In genomic region chr6:42245711-42246353, GRCm38 (mm10) we compare ENCODE assay signal across 8 mouse cellular contexts. TPM values are rescaled to one million over a fixed set of nuclear protein-coding genes. Genes with fewer than 3 reads are reported as not detected.
A peak's percentile ranks its signal among the peaks of the same experiment; 100 is the strongest.
DNase-seq lines count a peak whose midpoint lies in the region; ATAC-seq and TF ChIP-seq lines count a peak whose summit lies in the region.

Gene Gstk1, plus strand, starts transcription at chr6:42245935.

- H3K4me1 ChIP-seq in cortical plate, adult 2 months (ENCODE audit: control insufficient read depth, insufficient read depth, low read length) = no peaks in the 10 kb centered on the region
- H3K4me1 ChIP-seq in hindbrain, postnatal 0 days (ENCODE audit: insufficient read depth, low read length) = 0 out of 2 replicates have a peak, but pooled peaks cover 7% of the 10 kb centered on the region

- H3K9ac ChIP-seq in hindbrain, postnatal 0 days (replicated peaks; ENCODE audit: low read length) = peak within 1 kb of the TSS; percentile 49

- TF ChIP-seq CTCF in cortical plate, adult 2 months (IDR thresholded peaks at IDR 0.05; ENCODE audit: extremely low read depth, insufficient read depth, low read length) = no peak
- TF ChIP-seq CTCF in hindbrain, postnatal 0 days (IDR thresholded peaks at IDR 0.05; ENCODE audit: low read depth) = no peak
- TF ChIP-seq CTCF in left cerebral cortex, adult 2 months (IDR thresholded peaks at IDR 0.05) = no peak

- H3K4me3 ChIP-seq in cortical plate, adult 2 months (ENCODE audit: insufficient read depth, low read length) = peak within 1 kb of the TSS; percentile 36
- peak within 1 kb of the TSS; percentile 53 for H3K4me3 ChIP-seq in hindbrain, postnatal 0 days (ENCODE audit: low read length)
- H3K4me3 ChIP-seq in left cerebral cortex, adult 2 months = peak within 1 kb of the TSS; percentile 64
- peak within 1 kb of the TSS; percentile 26 for H3K4me3 ChIP-seq in macrophage (ENCODE audit: inconsistent target)

- peak; percentile 99 for ATAC-seq in activated CD4-positive, CD25-positive, alpha-beta regulatory T cell, adult 4 months
- peak; percentile 99 for ATAC-seq in hindbrain, postnatal 0 days

- no peaks in the 10 kb centered on the region for H3K79me2 ChIP-seq in macrophage (ENCODE audit: inconsistent target)

- no peak within 1 kb of the TSS for H3K27ac ChIP-seq in cortical plate, adult 2 months (ENCODE audit: insufficient read depth, low read length)
- H3K27ac ChIP-seq in hindbrain, postnatal 0 days = no peak within 1 kb of the TSS
- H3K27ac ChIP-seq in left cerebral cortex, adult 2 months = peak within 1 kb of the TSS; percentile 47; the same call in 1 of the 2 replicates
- no peak within 1 kb of the TSS for H3K27ac ChIP-seq in macrophage

- H3K36me3 ChIP-seq in hindbrain, postnatal 0 days (ENCODE audit: insufficient read depth, low read length) = no peaks in the 10 kb centered on the region
- no peaks in the 10 kb centered on the region for H3K36me3 ChIP-seq in macrophage (ENCODE audit: inconsistent target)

- no peaks in the 10 kb centered on the region for H3K9me3 ChIP-seq in hindbrain, postnatal 0 days (ENCODE audit: low read length)

- 3% methylated on average over 28 of the region's 28 CpGs for WGBS in hindbrain, postnatal 0 days
- 3% methylated on average over 28 of the region's 28 CpGs for WGBS in macrophage (ENCODE audit: missing documents)

- no peaks in the 10 kb centered on the region for H3K27me3 ChIP-seq in hindbrain, postnatal 0 days (ENCODE audit: insufficient read depth, low read length)

- intact Hi-C loops in left cerebral cortex, adult 2 months (cut with DNase I) = no loop called here

- peak; percentile 55; the same call in 1 of the 2 replicates for TF ChIP-seq POLR2A in cortical plate, adult 2 months (IDR thresholded peaks at IDR 0.05; ENCODE audit: extremely low read depth, insufficient read depth, low read length)

- H3K4me2 ChIP-seq in hindbrain, postnatal 0 days (ENCODE audit: low read depth, low read length) = peak within 1 kb of the TSS; percentile 94

- DNase-seq in gastrocnemius, adult 8-10 months (ENCODE audit: low spot score in 2 of 2) = peak; percentile 68 to 85
- DNase-seq in hindbrain, postnatal 0 days (ENCODE audit: low spot score) = peak; percentile 92
- peak; percentile 51 to 70 for DNase-seq in left cerebral cortex, adult 2 months (ENCODE audit: extremely low spot score in 1 of 2, low spot score in 2 of 2)
- DNase-seq in right cerebral cortex, adult 18-20 months = peak; percentile 80
- DNase-seq in urinary bladder, postnatal 14 days (ENCODE audit: low spot score) = peak; percentile 83

RNA-seq across cellular contexts. Expression of gene Gstk1, which starts in this region (rescaled TPM):
- 1 to 10 TPM; 8.1 to 9.3 TPM for polyA plus RNA-seq in activated CD4-positive, CD25-positive, alpha-beta regulatory T cell, adult 4 months (2017; shearing (Covaris generic))
- 26.1 and 27.9 TPM in 2 replicates for polyA plus RNA-seq in cortical plate, adult 2 months (2012; rRNA removed)
- total RNA-seq in gastrocnemius, adult 8-10 months (2022) = 10 to 100 TPM; 36.8 to 57.2 (median 41.2) TPM
- total RNA-seq in hindbrain, postnatal 0 days (2014; rRNA removed) = 6.5 and 12.2 TPM in 2 replicates
- polyA plus RNA-seq in hindbrain, postnatal 0 days (2015; fragmentation: Nextera tagmentation; extraction: Ambion mirVana) = 15.5 and 17.7 TPM in 2 replicates
- 10 to 100 TPM in 1 of 2 experiments, 1 to 10 TPM in 1; 9.0 to 10.0 TPM for total RNA-seq in left cerebral cortex, adult 2 months (2021)
- 1 to 10 TPM in 5 of 26 experiments, under 1 TPM in 1, not detected in 20; 0.91 to 2.6 (median 1.5) TPM for total RNA-seq in macrophage (2018; cell fraction: chromatin; rRNA removed)
- 1 to 10 TPM; 2.2 to 7.1 (median 4.3) TPM for total RNA-seq in macrophage (2018; cell fraction: cytosol; rRNA removed)
- 1 to 10 TPM in 13 of 26 experiments, under 1 TPM in 6, not detected in 7; 0.63 to 3.1 (median 1.3) TPM for total RNA-seq in macrophage (2018; cell fraction: nucleus; rRNA removed)
- 4.0 to 4.3 TPM (median 4.2 TPM) in 3 replicates for polyA plus RNA-seq in macrophage (2018)
